Mouse (Mus musculus): ENCODE measurements around the gene Ptprg. TPM values are rescaled to one million over a fixed set of nuclear protein-coding genes. Genes with fewer than 3 reads are reported as not detected.
"Not testable (repeated sequence)": the region's sequence is repeated elsewhere in the genome, so short reads cannot be mapped to it uniquely, and the experiment has no call there.

Ptprg gene
- polyA plus RNA-seq, 1 experiment from 2014 or later, result 33.5 TPM

- 61% methylated on average over 5 of the region's 5 CpGs for WGBS
Measured at GRCm38 (mm10) chr14:11806674-11807073, 253.3 kb downstream of the Ptprg start.

GRCm38 (mm10) chr14:11807465-11807864 lies 254.1 kb downstream of the Ptprg start:
- no peak overlapping the region for H3K27ac ChIP-seq (ENCODE audit: low read length)
- H3K9ac ChIP-seq (replicated peaks; ENCODE audit: low read depth, low read length), result no peak overlapping the region
- H3K4me2 ChIP-seq (ENCODE audit: low read length), result no peak overlapping the region
- no peak overlapping the region for H3K4me3 ChIP-seq (replicated peaks; ENCODE audit: low read length)
- 76% methylated on average over 4 of the region's 4 CpGs for WGBS
- H3K4me1 ChIP-seq (replicated peaks; ENCODE audit: control insufficient read depth, insufficient read depth, low read length), result no peaks in the 10 kb centered on the region
- ATAC-seq, result no peak
- H3K36me3 ChIP-seq (ENCODE audit: control insufficient read depth, insufficient read depth), result no peaks in the 10 kb centered on the region
- H3K9me3 ChIP-seq (ENCODE audit: control insufficient read depth, low read length), result no peaks in the 10 kb centered on the region
- no peaks in the 10 kb centered on the region for H3K27me3 ChIP-seq (replicated peaks; ENCODE audit: control insufficient read depth, insufficient read depth, low read length)

More at GRCm38 (mm10) chr14:11806674-11807073, 253.3 kb downstream of the Ptprg start:
- no peak overlapping the region for H3K4me2 ChIP-seq (ENCODE audit: low read length)
- no peak for ATAC-seq
- no peaks in the 10 kb centered on the region for H3K4me1 ChIP-seq (replicated peaks; ENCODE audit: control insufficient read depth, insufficient read depth, low read length)
- no peaks in the 10 kb centered on the region for H3K36me3 ChIP-seq (ENCODE audit: control insufficient read depth, insufficient read depth)
- H3K27ac ChIP-seq (ENCODE audit: low read length), result no peak overlapping the region
- no peak overlapping the region for H3K9ac ChIP-seq (replicated peaks; ENCODE audit: low read depth, low read length)
- H3K27me3 ChIP-seq (replicated peaks; ENCODE audit: control insufficient read depth, insufficient read depth, low read length), result no peaks in the 10 kb centered on the region
- no peaks in the 10 kb centered on the region for H3K9me3 ChIP-seq (ENCODE audit: control insufficient read depth, low read length)
- no peak overlapping the region for H3K4me3 ChIP-seq (replicated peaks; ENCODE audit: low read length)

DNA sequence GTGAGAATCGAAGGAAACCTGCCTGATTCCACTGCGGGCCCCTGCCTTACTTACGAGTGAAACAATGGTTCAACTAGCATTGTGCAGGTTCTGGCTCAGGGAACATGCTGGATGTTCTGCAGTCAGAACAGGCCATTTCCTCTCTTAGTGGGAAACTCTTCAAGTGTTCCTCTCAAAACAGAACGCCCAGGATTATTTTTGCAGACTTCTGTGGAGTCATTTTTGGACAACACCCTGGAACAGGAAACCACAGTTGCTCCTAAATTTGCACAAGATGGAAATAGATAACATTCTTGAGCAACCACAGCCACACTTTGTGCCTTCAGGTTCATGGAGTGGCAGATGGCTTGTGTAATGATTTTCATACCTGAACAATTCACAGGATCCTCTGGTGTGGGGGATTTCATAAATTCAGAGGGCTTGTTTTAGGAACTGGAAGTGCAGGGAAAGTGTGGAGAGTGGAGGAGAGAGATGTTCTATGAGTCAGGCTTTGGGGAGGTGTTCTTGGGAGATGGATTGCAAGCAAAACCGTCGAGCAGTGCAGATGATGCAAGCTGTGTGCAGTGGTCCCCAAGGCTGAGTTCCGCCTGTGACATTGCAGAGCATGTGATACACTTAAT lies 257.9 kb downstream of the Ptprg start:
- no peak for ATAC-seq
- Histone ChIP-seq H3K9me3 (ENCODE audit: control insufficient read depth, low read length) (no peaks in the 10 kb centered on the region), H3K4me3 (replicated peaks; ENCODE audit: low read length) (no peak overlapping the region), H3K27me3 (replicated peaks; ENCODE audit: control insufficient read depth, insufficient read depth, low read length) (no peaks in the 10 kb centered on the region), H3K27ac (ENCODE audit: low read length) (no peak overlapping the region), H3K4me2 (ENCODE audit: low read length) (no peak overlapping the region), H3K9ac (replicated peaks; ENCODE audit: low read depth, low read length) (no peak overlapping the region), H3K36me3 (ENCODE audit: control insufficient read depth, insufficient read depth) (no peaks in the 10 kb centered on the region), H3K4me1 (replicated peaks; ENCODE audit: control insufficient read depth, insufficient read depth, low read length) (no peaks in the 10 kb centered on the region)
- WGBS, result 80% methylated on average over 7 of the region's 7 CpGs

DNA sequence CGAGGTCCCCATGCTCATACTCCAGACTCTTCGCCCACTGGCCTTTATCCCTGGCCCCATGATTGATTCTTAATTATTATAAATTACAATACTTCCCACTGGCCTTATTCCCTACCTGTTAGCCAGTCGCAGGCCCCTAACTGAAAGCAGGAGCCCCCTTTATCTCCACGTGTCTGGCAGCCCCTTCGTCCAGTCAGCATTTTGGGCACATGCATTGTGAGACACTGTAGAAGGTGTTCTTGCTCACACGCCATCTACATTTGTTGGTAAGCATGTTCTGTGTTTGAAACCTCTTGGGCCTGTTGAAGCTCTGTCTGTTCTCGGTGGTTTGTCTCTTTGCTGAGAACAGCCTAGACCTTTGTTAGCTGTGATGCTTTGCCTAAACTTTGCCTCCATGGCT lies 259.0 kb downstream of the Ptprg start:
- H3K9me3 ChIP-seq (ENCODE audit: control insufficient read depth, low read length), result no peaks in the 10 kb centered on the region
- H3K9ac ChIP-seq (replicated peaks; ENCODE audit: low read depth, low read length), result no peak overlapping the region
- no peaks in the 10 kb centered on the region for H3K36me3 ChIP-seq (ENCODE audit: control insufficient read depth, insufficient read depth)
- WGBS, result 91% methylated on average over 7 of the region's 7 CpGs
- H3K27me3 ChIP-seq (replicated peaks; ENCODE audit: control insufficient read depth, insufficient read depth, low read length), result no peaks in the 10 kb centered on the region
- no peak overlapping the region for H3K27ac ChIP-seq (ENCODE audit: low read length)
- no peak overlapping the region for H3K4me3 ChIP-seq (replicated peaks; ENCODE audit: low read length)
- H3K4me1 ChIP-seq (replicated peaks; ENCODE audit: control insufficient read depth, insufficient read depth, low read length), result no peaks in the 10 kb centered on the region
- ATAC-seq, result no peak
- H3K4me2 ChIP-seq (ENCODE audit: low read length), result no peak overlapping the region

DNA sequence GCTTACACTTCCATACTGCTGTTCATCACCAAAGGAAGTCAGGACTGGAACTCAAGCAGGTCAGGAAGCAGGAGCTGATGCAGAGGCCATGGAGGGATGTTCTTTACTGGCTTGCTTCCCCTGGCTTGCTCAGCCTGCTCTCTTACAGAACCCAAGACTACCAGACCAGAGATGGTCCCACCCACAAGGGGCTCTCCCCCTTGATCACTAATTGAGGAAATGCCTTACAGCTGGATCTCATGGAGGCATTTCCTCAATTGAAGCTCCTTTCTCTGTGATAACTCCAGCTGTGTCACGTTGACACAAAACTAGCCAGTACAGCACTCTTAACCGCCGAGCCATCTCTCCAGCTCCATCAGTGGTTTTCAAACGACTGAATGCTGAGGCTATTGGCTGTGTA lies 261.5 kb downstream of the Ptprg start:
- not testable (repeated sequence) for H3K27ac ChIP-seq (ENCODE audit: low read length); H3K27me3 ChIP-seq (replicated peaks; ENCODE audit: control insufficient read depth, insufficient read depth, low read length); H3K4me2 ChIP-seq (ENCODE audit: low read length); ATAC-seq; H3K36me3 ChIP-seq (ENCODE audit: control insufficient read depth, insufficient read depth); H3K4me3 ChIP-seq (replicated peaks; ENCODE audit: low read length); H3K9ac ChIP-seq (replicated peaks; ENCODE audit: low read depth, low read length); H3K9me3 ChIP-seq (ENCODE audit: control insufficient read depth, low read length); H3K4me1 ChIP-seq (replicated peaks; ENCODE audit: control insufficient read depth, insufficient read depth, low read length)
- WGBS, result 86% methylated on average over 4 of the region's 4 CpGs

DNA sequence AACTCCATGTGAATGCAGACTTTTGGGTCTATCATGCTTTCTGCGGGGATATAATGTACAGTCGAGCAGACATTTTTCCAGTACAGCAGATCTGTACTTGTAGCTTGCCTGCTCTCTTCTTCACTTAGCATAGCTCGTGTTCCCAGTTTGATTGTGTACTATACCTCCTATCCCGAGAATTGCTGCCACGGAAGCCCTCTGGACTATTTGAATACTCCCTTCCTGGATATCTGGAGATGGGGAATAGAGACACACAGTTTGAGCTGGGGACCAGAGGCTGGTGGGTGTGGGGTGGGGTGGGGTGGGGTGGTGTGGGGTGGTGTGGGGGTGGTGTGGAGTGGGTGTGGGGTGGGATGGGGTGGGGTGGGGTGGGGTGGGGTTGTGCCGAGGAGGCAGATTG lies 263.9 kb downstream of the Ptprg start:
- Histone ChIP-seq H3K9ac (replicated peaks; ENCODE audit: low read depth, low read length) (no peak overlapping the region), H3K9me3 (ENCODE audit: control insufficient read depth, low read length) (no peaks in the 10 kb centered on the region), H3K36me3 (ENCODE audit: control insufficient read depth, insufficient read depth) (no peaks in the 10 kb centered on the region), H3K4me3 (replicated peaks; ENCODE audit: low read length) (no peak overlapping the region), H3K4me1 (replicated peaks; ENCODE audit: control insufficient read depth, insufficient read depth, low read length) (no peaks in the 10 kb centered on the region), H3K27ac (ENCODE audit: low read length) (no peak overlapping the region), H3K4me2 (ENCODE audit: low read length) (no peak overlapping the region), H3K27me3 (replicated peaks; ENCODE audit: control insufficient read depth, insufficient read depth, low read length) (no peaks in the 10 kb centered on the region)
- WGBS, result 89% methylated on average over 6 of the region's 6 CpGs
- no peak for ATAC-seq

DNA sequence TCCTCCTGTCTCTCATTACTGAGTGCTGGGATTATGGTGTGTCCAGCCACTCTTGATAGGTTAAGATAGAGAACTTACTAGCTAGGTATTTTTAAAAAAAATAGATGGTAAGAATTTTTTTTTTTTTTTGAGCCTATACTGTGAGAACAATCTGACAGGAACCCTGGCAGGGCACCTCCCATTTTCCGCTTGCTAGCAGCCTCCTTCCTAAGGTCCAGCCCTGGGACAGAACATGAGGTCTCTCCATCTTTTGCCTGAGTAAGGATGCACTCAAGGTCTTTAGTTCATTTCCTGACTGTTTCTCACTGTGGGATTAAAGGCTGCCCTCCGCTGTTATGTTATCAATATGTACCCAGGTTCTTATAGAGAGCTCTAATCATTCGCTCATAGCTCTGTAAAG lies 264.7 kb downstream of the Ptprg start:
- H3K36me3 ChIP-seq (ENCODE audit: control insufficient read depth, insufficient read depth), result no peaks in the 10 kb centered on the region
- no peak overlapping the region for H3K4me3 ChIP-seq (replicated peaks; ENCODE audit: low read length)
- WGBS, result 63% methylated on average over 3 of the region's 3 CpGs
- no peak overlapping the region for H3K27ac ChIP-seq (ENCODE audit: low read length)
- H3K9me3 ChIP-seq (ENCODE audit: control insufficient read depth, low read length), result no peaks in the 10 kb centered on the region
- no peak overlapping the region for H3K9ac ChIP-seq (replicated peaks; ENCODE audit: low read depth, low read length)
- ATAC-seq, result no peak
- H3K27me3 ChIP-seq (replicated peaks; ENCODE audit: control insufficient read depth, insufficient read depth, low read length), result no peaks in the 10 kb centered on the region
- peaks cover 5% of the 10 kb centered on the region for H3K4me1 ChIP-seq (replicated peaks; ENCODE audit: control insufficient read depth, insufficient read depth, low read length)
- H3K4me2 ChIP-seq (ENCODE audit: low read length), result no peak overlapping the region

GRCm38 (mm10) chr14:11818721-11819120 lies 265.4 kb downstream of the Ptprg start:
- Histone ChIP-seq H3K36me3 (ENCODE audit: control insufficient read depth, insufficient read depth) (no peaks in the 10 kb centered on the region), H3K4me3 (replicated peaks; ENCODE audit: low read length) (no peak overlapping the region), H3K4me2 (ENCODE audit: low read length) (no peak overlapping the region), H3K27me3 (replicated peaks; ENCODE audit: control insufficient read depth, insufficient read depth, low read length) (no peaks in the 10 kb centered on the region), H3K9me3 (ENCODE audit: control insufficient read depth, low read length) (no peaks in the 10 kb centered on the region), H3K27ac (ENCODE audit: low read length) (no peak overlapping the region), H3K9ac (replicated peaks; ENCODE audit: low read depth, low read length) (no peak overlapping the region), H3K4me1 (replicated peaks; ENCODE audit: control insufficient read depth, insufficient read depth, low read length) (peaks cover 9% of the 10 kb centered on the region)
- WGBS, result 82% methylated on average over 8 of the region's 8 CpGs
- no peak for ATAC-seq

- no peaks in the 10 kb centered on the region for H3K27me3 ChIP-seq (replicated peaks; ENCODE audit: control insufficient read depth, insufficient read depth, low read length)
- ATAC-seq, result no peak
- no peaks in the 10 kb centered on the region for H3K36me3 ChIP-seq (ENCODE audit: control insufficient read depth, insufficient read depth)
- no peak overlapping the region for H3K27ac ChIP-seq (ENCODE audit: low read length)
- WGBS, result 76% methylated on average over 2 of the region's 2 CpGs
- no peaks in the 10 kb centered on the region for H3K9me3 ChIP-seq (ENCODE audit: control insufficient read depth, low read length)
- no peak overlapping the region for H3K4me3 ChIP-seq (replicated peaks; ENCODE audit: low read length)
- no peak overlapping the region for H3K4me2 ChIP-seq (ENCODE audit: low read length)
- peaks cover 11% of the 10 kb centered on the region for H3K4me1 ChIP-seq (replicated peaks; ENCODE audit: control insufficient read depth, insufficient read depth, low read length)
- H3K9ac ChIP-seq (replicated peaks; ENCODE audit: low read depth, low read length), result no peak overlapping the region
Measured at GRCm38 (mm10) chr14:11819326-11819725, 266.0 kb downstream of the Ptprg start.
